Mouse (Mus musculus): ENCODE data around the gene Txnrd2.

Txnrd2 gene

GRCm38 (mm10) chr16:18479667-18480066 is 53.5 kb downstream of the Txnrd2 start:
- intact Hi-C loops (cut with DNase I) = no loop called here

GRCm38 (mm10) chr16:18480933-18481485 is 54.8 kb downstream of the Txnrd2 start:
- intact Hi-C loops (cut with DNase I) = no loop called here

DNA sequence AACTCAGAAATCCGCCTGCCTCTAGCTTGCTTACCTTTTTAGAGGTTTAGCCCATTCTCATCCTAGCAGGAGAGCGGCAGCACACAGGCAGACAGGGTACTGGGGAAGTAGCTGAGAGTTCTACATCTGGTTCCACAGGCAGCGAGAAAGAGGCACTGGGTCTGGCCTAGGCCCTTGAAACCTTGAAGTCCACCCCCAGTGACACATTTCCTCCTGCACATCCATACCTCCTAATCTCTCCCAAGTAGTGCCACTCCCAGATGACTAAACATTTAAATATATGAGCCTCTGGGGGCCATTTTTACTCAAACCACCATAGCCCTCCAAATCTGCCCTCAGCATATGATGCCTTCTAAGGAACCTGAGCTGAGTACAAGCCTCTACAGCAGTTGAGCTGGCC is 56.2 kb downstream of the Txnrd2 start:
- intact Hi-C loops (cut with DNase I) = no loop called here

DNA sequence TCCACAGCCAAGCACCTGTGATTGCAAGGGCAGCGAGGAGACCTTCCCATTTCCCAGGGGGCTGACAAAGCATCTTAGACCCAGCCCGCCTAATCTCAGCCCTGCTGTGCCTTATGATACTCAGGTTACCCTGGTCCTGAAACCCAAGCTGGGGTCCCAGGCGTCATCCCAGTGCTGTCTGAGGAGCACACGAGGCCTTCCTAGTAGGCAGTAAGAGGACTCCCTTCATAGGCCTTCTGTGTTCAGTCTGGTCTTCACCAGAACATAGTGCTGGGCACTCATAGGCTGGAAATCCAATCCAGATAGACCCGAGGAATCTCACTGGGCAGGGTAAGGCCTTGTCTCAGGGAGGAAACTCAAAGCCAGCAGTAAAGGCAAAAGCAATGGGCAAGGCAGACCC is 57.7 kb downstream of the Txnrd2 start:
- intact Hi-C loops (cut with DNase I) = no loop called here

DNA sequence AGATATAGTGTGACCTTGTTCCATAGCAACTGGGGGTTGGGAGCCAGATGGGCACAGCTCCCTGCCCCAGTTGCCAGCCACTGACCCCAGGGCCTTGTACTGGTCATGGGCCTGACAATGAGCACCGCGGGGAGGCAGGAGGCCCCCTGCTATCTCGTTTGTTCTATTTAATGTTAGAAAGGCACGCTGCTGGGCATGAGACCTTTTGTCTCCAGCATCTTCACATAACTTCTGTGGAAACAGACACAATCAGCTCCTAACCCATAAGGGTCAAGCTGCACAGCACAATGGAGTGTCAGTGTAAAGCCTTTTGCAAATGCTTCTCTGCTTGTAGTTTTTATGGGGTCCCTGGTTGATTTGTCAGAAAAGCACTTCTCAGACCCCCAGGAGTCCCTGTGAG is 58.2 kb downstream of the Txnrd2 start:
- intact Hi-C loops (cut with DNase I) = no loop called here

DNA sequence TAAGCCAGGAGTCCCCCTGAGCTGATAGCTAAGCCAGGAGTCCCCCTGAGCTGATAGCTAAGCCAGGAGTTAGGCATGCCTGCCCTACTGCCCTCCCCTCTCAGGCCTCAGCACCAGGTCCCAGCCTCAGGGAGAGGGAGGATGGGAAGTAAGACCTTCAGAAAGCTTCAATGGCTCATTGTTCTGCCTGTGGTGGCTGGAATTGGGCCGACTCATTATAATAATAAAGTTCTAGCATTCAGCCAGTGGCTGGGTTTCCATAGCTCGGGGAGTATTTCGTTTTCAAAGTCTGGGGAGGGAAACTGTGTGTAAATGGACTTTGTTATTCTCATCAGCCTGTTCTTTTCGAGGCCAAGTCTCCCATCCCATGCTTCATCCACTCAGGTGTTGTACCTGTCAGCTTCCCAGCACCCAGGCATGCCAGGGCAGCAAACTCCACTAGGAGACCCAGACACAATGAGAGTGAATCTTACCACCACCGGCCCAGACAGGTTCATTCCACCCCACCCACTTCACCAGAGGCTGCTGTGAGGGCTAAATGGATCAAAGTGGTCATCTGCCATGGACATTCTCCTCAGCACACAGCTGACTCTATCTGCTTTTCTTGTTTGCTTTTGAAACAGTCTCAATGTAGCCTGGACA is 58.7 kb downstream of the Txnrd2 start:
- intact Hi-C loops (cut with DNase I) = no loop called here

DNA sequence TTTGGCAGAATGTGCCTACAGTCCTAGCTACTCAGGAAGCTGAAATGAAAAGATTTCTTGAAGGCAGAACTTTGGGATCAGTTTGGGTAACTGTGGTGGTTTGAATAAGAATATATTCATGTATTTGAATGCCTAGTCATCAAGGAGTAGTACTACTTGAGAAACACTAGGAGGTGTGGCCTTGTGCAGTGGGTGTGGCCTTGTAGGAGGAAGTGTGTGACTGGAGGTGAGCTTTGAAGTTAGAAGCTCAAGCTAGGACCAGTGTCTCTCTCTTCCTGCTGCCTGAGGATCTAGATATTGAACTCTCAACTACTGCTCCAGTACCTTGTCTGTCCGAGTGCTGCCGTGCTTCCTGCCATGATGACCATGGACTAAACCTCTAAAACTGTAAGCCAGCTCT is 59.9 kb downstream of the Txnrd2 start:
- intact Hi-C loops (cut with DNase I) = no loop called here

- intact Hi-C loops (cut with DNase I) = no loop called here
Observed at GRCm38 (mm10) chr16:18490281-18490680, 64.1 kb downstream of the Txnrd2 start.

GRCm38 (mm10) chr16:18490894-18491293 is 64.7 kb downstream of the Txnrd2 start:
- intact Hi-C loops (cut with DNase I) = no loop called here

DNA sequence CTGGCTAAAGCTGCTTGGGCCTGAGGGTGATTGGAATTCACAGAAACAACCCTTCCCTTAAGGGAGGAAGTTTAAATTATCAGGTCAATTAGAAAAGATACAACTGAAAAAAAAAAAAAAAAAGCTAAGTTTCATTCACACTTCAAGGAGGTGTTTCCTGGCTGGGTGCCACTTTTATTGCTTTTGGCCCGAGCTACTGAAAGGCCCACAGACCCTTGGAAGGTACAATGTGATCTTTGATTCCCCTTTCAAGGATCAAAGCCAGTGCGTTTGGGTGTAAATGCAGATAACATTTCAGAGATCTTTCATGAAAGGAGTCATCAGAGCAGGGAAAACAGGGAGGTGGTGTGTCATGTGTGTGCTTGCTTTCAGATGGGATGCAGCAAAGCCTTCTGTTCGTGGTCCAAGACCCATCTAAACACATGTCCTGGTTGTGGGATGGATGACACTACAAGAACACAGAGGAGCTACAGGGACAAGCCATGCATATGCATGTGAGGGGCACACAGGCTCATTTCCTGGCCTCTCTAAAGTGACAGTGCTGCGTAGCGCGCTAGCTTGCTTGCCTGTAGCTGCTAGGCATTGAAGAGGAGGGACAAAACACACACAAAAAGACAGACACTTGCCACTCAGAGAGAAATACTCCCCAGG is 71.8 kb downstream of the Txnrd2 start:
- intact Hi-C loops (cut with DNase I) = loop anchor here (5.0 kb wide), 1 partner anchor 56 kb away; no protein-coding TSS in a partner anchor

DNA sequence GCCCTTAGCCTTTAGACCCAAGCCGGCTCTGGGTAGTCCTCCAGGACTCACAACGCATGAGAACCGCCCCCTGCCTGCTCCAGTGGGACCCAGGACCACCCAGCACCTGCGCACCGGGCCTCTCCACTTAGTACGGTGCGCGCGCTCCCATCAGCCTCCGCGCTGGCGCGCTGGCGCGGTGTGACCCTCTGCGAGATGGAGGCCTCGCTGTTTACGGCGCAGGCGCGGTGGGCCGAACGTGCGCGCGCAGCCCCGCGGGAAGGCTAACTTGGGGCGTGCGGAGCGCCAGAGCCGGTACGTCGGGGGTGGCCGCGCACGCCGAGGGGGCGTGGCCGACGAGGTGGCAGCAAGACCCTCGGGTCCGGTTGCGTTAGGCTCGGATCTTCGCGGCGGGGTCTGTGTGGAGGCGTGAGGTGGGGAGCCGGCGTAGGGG is 72.4 kb downstream of the Txnrd2 start, which contains the start of the genes Gnb1l and Rtl10:
Gene Gnb1l (plus strand): TSS at position 156 of the 433 bp plus-strand sequence.
Gene Rtl10 (plus strand): TSS at position 344 of the 433 bp plus-strand sequence.
- intact Hi-C loops (cut with DNase I) = loop anchor here (5.0 kb wide), 1 partner anchor 56 kb away; no protein-coding TSS in a partner anchor

DNA sequence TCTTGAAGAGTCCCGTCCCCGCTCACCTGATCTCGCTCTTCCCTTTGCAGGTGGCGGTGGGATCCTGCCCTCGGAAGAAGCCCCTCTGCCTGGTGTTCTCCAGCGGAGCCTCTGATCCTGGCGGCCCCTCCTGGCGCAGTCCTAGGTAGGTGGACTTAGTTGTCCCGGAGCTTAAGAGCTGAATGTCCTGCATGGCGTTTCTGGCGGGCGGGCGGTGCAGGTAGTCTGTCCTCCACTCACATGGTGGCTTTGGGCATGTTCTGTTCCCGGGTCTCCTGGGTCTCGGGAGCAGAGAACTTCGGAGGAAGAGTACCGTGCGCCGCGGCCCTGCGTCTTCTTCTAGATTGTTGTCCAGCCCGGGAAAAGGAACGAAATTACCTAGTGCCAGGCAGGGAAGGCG is 72.8 kb downstream of the Txnrd2 start:
- intact Hi-C loops (cut with DNase I) = loop anchor here (5.0 kb wide), 1 partner anchor 57 kb away; no protein-coding TSS in a partner anchor

DNA sequence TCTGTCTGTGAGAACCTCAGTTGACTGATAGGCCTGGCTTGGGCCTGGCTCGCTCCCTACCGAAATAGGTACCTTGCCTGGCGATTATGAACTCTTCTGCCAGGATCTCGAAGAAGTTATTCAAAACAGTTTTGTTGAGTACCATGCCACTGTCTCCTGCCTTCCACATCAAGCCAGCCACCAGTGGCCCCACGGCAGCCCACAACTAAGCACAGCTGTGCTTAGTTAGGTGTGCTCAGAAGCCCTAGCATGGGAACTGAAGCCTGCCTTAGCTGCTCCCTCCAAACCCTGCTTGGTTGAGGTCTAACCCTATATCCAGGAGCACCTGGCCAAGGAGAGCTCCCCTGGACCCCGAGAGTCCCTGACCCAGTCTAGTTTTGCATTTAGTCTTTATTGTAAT is 75.3 kb downstream of the Txnrd2 start:
- intact Hi-C loops (cut with DNase I) = no loop called here

GRCm38 (mm10) chr16:18503566-18504342 is 77.6 kb downstream of the Txnrd2 start:
- intact Hi-C loops (cut with DNase I) = no loop called here

DNA sequence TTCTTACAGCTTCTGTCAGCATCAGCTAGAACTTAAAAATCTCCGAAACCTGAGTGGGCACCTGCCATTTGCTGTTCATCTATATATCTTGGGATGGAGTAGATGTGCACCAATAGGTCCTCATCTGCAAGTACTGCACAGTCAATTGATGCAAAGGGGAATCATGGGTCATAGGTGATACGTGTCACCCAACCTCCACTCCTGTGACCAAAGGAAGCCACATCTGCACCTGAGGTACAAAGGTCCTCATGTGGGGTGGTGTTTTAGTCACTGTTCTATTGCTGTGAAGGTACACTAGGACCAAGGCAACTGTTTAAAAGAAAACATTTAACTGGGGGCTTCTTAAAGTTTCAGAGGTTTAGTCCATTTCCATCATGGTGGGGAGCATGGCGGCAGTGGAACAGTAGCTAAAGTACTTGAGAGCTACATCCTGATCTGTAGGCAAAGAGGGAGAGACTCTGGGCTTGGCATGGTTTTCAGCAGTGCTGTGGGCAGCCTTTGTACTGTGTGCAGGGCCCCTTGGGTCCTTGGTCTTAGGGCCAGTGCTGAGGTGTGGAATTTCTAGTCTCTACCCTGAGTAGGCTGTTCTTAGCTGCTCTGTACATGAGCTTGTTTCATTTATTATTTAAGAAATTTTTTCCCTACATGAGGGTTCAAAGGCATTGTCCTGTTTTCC is 80.5 kb downstream of the Txnrd2 start:
- intact Hi-C loops (cut with DNase I) = no loop called here

- intact Hi-C loops (cut with DNase I) = no loop called here
Observed at GRCm38 (mm10) chr16:18507200-18507549, 81.0 kb downstream of the Txnrd2 start.

- intact Hi-C loops (cut with DNase I) = no loop called here
Observed at GRCm38 (mm10) chr16:18511741-18512140, 85.6 kb downstream of the Txnrd2 start.

DNA sequence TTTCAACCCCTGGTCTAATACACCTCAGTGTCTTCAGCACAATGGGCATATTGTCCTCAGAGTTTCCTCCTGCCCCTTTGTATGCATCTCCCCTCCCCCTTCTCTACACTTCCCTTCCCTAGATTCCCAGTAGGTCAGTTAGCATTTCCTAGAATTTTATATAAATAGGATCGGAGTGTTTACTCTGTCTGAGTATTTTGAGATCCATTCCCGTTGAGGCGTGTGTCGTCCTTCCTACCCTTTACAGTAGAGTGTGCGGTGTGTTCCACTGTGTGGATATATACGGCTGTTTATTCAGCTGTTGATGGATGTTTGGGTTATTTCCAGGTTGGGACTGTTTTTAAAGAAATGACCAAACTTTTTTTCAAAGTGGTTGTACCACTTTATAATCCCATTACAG is 87.3 kb downstream of the Txnrd2 start:
- intact Hi-C loops (cut with DNase I) = no loop called here

- intact Hi-C loops (cut with DNase I) = no loop called here
Observed at GRCm38 (mm10) chr16:18518091-18518490, 91.9 kb downstream of the Txnrd2 start.

GRCm38 (mm10) chr16:18523563-18524245 is 97.5 kb downstream of the Txnrd2 start:
- intact Hi-C loops (cut with DNase I) = no loop called here

GRCm38 (mm10) chr16:18528656-18529055 is 102.5 kb downstream of the Txnrd2 start:
- intact Hi-C loops (cut with DNase I) = no loop called here
